Mouse (Mus musculus) adrenal gland, postnatal 25 days (tissue): ENCODE data around the gene Serpina3g. TPM values are rescaled to one million over a fixed set of nuclear protein-coding genes. Genes with fewer than 3 reads are reported as not detected.

ENCODE experiments used
- DNase-seq: peaks from one replicate; pipeline ENCODE4 v3.0.0; 2021; ENCODE audit warnings: mixed read lengths
- total RNA-seq: library from RNA; stranded (reverse); gene quantifications from 2 replicates; pipeline ENCODE4 v1.2.3, GENCODE M21; 2021

The Serpina3g gene
- total RNA-seq, 1 experiment from 2014 or later = 2.6 TPM

DNA sequence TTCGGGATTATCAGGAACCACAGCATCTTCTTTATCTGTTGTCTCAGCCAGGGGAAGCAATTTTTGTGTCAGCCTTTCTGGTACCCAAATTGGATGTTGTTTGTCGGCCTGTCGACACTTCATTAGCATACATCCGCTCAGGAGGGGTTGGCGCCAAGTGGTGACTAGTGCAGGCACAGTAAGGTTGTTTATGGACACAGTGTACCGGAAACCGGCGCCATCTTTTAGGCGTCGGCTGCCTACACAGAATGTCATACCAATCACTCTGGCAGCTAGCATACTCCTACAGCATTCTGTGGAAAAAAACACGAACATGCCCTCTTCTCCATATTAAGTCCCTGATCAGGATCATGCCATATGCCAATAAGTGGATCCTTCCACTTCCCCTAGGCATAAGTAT lies 47.3 kb downstream of the Serpina3g start:
- no peak for DNase-seq

DNA sequence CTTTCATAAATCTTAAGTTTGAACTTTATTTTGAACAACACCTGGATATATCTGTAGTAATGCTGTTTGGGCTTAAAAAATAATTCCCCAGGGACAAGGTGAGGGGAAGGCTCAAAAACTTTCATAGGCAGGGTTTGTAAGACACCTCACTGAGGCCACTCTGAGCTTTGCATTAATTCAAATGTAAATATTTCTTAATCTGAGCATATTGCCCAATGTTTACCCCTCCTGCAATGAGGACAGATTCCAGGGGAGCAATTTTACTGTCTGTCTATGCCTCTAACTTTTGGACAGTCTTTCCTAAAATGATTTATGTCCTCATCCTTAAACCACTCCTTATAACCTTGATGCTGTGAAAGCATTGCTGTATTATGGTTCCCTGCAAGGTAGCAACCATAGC lies 52.3 kb downstream of the Serpina3g start:
- DNase-seq = no peak

DNA sequence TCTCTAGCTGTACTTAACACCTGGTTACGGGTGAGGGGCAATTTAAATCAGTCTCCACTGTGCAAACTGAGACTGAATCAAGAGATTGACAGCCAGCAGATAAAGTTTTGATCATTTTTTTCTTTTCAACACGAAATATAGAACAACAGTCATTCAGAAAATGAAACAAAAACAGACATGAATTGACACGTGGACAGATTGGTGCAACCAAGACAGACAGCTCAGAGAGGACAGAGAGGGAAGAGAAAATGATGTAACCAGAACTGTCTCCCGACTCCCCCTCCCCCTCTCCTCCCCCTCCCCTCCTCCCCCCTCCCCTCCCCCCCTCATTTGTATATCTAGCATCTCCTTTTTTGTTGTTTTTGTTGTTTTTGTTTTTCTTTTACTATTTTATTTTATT lies 53.8 kb downstream of the Serpina3g start:
- DNase-seq = no peak

Other genes with a start within 250 kb of the Serpina3g start
- gene Serpina11, start 246.3 kb upstream of the Serpina3g start, total RNA-seq = not detected in 2 replicates
- gene Serpina9, start 222.5 kb upstream of the Serpina3g start, total RNA-seq = not detected in 2 replicates
- 0.12 and 0.24 TPM in 2 replicates for gene Serpina12, start 191.8 kb upstream of the Serpina3g start, total RNA-seq
- gene Serpina5, start 135.1 kb upstream of the Serpina3g start, total RNA-seq = not detected in 2 replicates
- gene Serpina3a, start 123.5 kb upstream of the Serpina3g start, total RNA-seq = not detected in 2 replicates
- 0.18 TPM in 1 of 2 replicates, not detected in the other for gene Serpina3b, start 108.2 kb upstream of the Serpina3g start, total RNA-seq
- gene Serpina3c, start 82.4 kb upstream of the Serpina3g start, total RNA-seq = 8.4 and 13.2 TPM in 2 replicates
- 0.15 TPM in 1 of 2 replicates, not detected in the other for gene Serpina3f, start 21.7 kb upstream of the Serpina3g start, total RNA-seq
- not detected in 2 replicates for gene Serpina3i, start 26.9 kb downstream of the Serpina3g start, total RNA-seq
- not detected in 2 replicates for gene Serpina3j, start 78.3 kb downstream of the Serpina3g start, total RNA-seq
- 1.2 and 103 TPM in 2 replicates for gene Serpina3k, start 102.2 kb downstream of the Serpina3g start, total RNA-seq
- 0.64 and 8.5 TPM in 2 replicates for gene Serpina3m, start 102.2 kb downstream of the Serpina3g start, total RNA-seq
- gene Serpina3n, start 170.5 kb downstream of the Serpina3g start, total RNA-seq = 3.0 and 8.9 TPM in 2 replicates
- gene Gsc, start 237.1 kb downstream of the Serpina3g start, total RNA-seq = not detected in 2 replicates